In genomic region chr13:99475488-99475887, GRCm38 (mm10) we compare ENCODE assay signal across 8 mouse cellular contexts. TPM values are rescaled to one million over a fixed set of nuclear protein-coding genes. Genes with fewer than 3 reads are reported as not detected.
DNase-seq lines count a peak whose midpoint lies in the region; ATAC-seq and TF ChIP-seq lines count a peak whose summit lies in the region.

No protein-coding gene starts in this region.

- 0 out of 2 replicates have a peak, but pooled peaks have one; percentile 61 for ATAC-seq in embryonic facial prominence, embryonic 15.5 days (ENCODE audit: insufficient number of reproducible peaks, low FRiP score, low TSS enrichment, low read depth)
- peak; percentile 48 for ATAC-seq in hindbrain, embryonic 16.5 days
- ATAC-seq in midbrain, postnatal 0 days (ENCODE audit: low FRiP score): peak; percentile 74

- no peak for DNase-seq in layer of hippocampus, adult 2 months (ENCODE audit: low spot score in 2 of 2)
- DNase-seq in layer of hippocampus, postnatal 36 days: no peak
- peak; percentile 71 for DNase-seq in midbrain, postnatal 0 days (ENCODE audit: low spot score)
- no peak for DNase-seq in layer of hippocampus, adult 9-10 months (ENCODE audit: low spot score)
- DNase-seq in cerebellum, postnatal 4 days (ENCODE audit: low spot score in 2 of 2): no peak
- no peak for DNase-seq in thymus, postnatal 14 days

- no peak overlapping the region for H3K9ac ChIP-seq in embryonic facial prominence, embryonic 15.5 days
- H3K9ac ChIP-seq in hindbrain, embryonic 16.5 days (ENCODE audit: low read depth, low read length): no peak overlapping the region; the same call in 1 of the 2 replicates
- H3K9ac ChIP-seq in midbrain, postnatal 0 days (replicated peaks; ENCODE audit: low read length, poor library complexity, severe bottlenecking): no peak overlapping the region

- H3K36me3 ChIP-seq in embryonic facial prominence, embryonic 15.5 days: no peaks in the 10 kb centered on the region
- H3K36me3 ChIP-seq in hindbrain, embryonic 16.5 days (ENCODE audit: control insufficient read depth, insufficient read depth, low read length): peaks cover 2% of the 10 kb centered on the region; the same call in 1 of the 2 replicates
- H3K36me3 ChIP-seq in midbrain, postnatal 0 days (ENCODE audit: insufficient read depth, low read length): peaks cover 3% of the 10 kb centered on the region; the same call in 1 of the 2 replicates

- peak overlapping the region; percentile 62 for H3K27ac ChIP-seq in layer of hippocampus, adult 2 months
- H3K27ac ChIP-seq in embryonic facial prominence, embryonic 15.5 days (replicated peaks): peak overlapping the region; percentile 63; the same call in 1 of the 2 replicates
- H3K27ac ChIP-seq in hindbrain, embryonic 16.5 days (ENCODE audit: low read depth, low read length): peak overlapping the region; percentile 55
- peak overlapping the region; percentile 51; the same call in 1 of the 2 replicates for H3K27ac ChIP-seq in midbrain, postnatal 0 days (ENCODE audit: low read depth, low read length)

- TF ChIP-seq CTCF in layer of hippocampus, adult 2 months (conservative IDR thresholded peaks at IDR 0.05): no peak
- TF ChIP-seq CTCF in midbrain, postnatal 0 days (IDR thresholded peaks at IDR 0.05): no peak

- no peaks in the 10 kb centered on the region for H3K27me3 ChIP-seq in embryonic facial prominence, embryonic 15.5 days
- H3K27me3 ChIP-seq in hindbrain, embryonic 16.5 days (replicated peaks; ENCODE audit: control insufficient read depth, insufficient read depth, low read length): no peaks in the 10 kb centered on the region
- no peaks in the 10 kb centered on the region for H3K27me3 ChIP-seq in midbrain, postnatal 0 days (ENCODE audit: insufficient read depth, low read length)

- H3K4me3 ChIP-seq in layer of hippocampus, adult 2 months: peak overlapping the region; percentile 9; the same call in 1 of the 2 replicates
- H3K4me3 ChIP-seq in embryonic facial prominence, embryonic 15.5 days (replicated peaks): no peak overlapping the region
- H3K4me3 ChIP-seq in hindbrain, embryonic 16.5 days (ENCODE audit: low read length): no peak overlapping the region
- H3K4me3 ChIP-seq in midbrain, postnatal 0 days (ENCODE audit: low read depth, low read length): no peak overlapping the region

- H3K9me3 ChIP-seq in embryonic facial prominence, embryonic 15.5 days (replicated peaks): no peaks in the 10 kb centered on the region
- no peaks in the 10 kb centered on the region for H3K9me3 ChIP-seq in hindbrain, embryonic 16.5 days (ENCODE audit: control insufficient read depth, low read length)
- no peaks in the 10 kb centered on the region for H3K9me3 ChIP-seq in midbrain, postnatal 0 days (ENCODE audit: low read length)

- H3K4me2 ChIP-seq in embryonic facial prominence, embryonic 15.5 days (replicated peaks): no peak overlapping the region
- peak overlapping the region; percentile 34 for H3K4me2 ChIP-seq in hindbrain, embryonic 16.5 days (ENCODE audit: low read length)
- H3K4me2 ChIP-seq in midbrain, postnatal 0 days (ENCODE audit: low read depth, low read length, poor library complexity, severe bottlenecking): no peak overlapping the region; the same call in 1 of the 2 replicates

- peaks cover 24% of the 10 kb centered on the region for H3K4me1 ChIP-seq in embryonic facial prominence, embryonic 15.5 days
- peaks cover 25% of the 10 kb centered on the region for H3K4me1 ChIP-seq in hindbrain, embryonic 16.5 days (ENCODE audit: control insufficient read depth, insufficient read depth, low read depth, low read length)
- peaks cover 16% of the 10 kb centered on the region for H3K4me1 ChIP-seq in midbrain, postnatal 0 days (ENCODE audit: insufficient read depth, low read length)

- 14% methylated on average over 6 of the region's 6 CpGs for WGBS in embryonic facial prominence, embryonic 15.5 days
- WGBS in hindbrain, embryonic 16.5 days: 3% methylated on average over 6 of the region's 6 CpGs
- 2% methylated on average over 6 of the region's 6 CpGs for WGBS in midbrain, postnatal 0 days

RNA-seq across cellular contexts. Expression of gene Map1b, which starts 40.9 kb away (rescaled TPM):
- total RNA-seq in layer of hippocampus, adult 2 months (2021): 100 to 1,000 TPM; 709 to 737 TPM
- total RNA-seq in layer of hippocampus, postnatal 36 days (2021): 100 to 1,000 TPM; 679 to 727 TPM
- polyA plus RNA-seq in embryonic facial prominence, embryonic 15.5 days (2015; fragmentation: Nextera tagmentation; extraction: Ambion mirVana): 163 and 172 TPM in 2 replicates
- polyA plus RNA-seq in hindbrain, embryonic 16.5 days (2015; fragmentation: Nextera tagmentation; extraction: Ambion mirVana): 1,907 and 2,195 TPM in 2 replicates
- total RNA-seq in midbrain, postnatal 0 days (2014; rRNA removed): 913 and 940 TPM in 2 replicates
- 1,865 and 2,125 TPM in 2 replicates for polyA plus RNA-seq in midbrain, postnatal 0 days (2015; fragmentation: Nextera tagmentation; extraction: Ambion mirVana)
